Mouse (Mus musculus) embryo, embryonic 9.5 days (tissue): ENCODE results near the gene AC170998.1.
"Not testable (repeated sequence)": the region's sequence is repeated elsewhere in the genome, so short reads cannot be mapped to it uniquely, and the experiment has no call there.

Experiments used
- DNase-seq: peaks from one replicate; pipeline ENCODE4 v3.0.0-alpha.2; 2017; ENCODE audit errors: extremely low spot score

The AC170998.1 gene

DNA sequence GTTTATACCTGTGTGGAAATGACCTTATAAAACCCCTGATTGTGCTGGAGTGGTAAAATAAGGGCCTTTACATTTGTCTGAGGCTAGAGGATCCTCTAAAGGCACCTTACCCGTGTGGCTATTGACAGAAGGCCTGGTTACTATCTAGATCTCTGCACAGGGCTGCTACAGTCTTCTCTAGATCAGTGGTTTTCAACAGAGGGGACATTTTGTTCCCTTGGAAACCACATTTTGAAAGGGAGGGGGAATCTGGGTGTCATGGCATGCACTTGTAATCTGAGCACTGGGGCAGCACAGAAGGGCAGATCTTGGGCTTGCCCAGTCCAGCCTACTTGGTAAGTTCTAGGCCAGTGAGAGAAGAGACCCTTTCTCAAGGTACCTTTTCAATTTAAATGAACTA is 19.2 kb upstream of the AC170998.1 start:
- DNase-seq = no peak

DNA sequence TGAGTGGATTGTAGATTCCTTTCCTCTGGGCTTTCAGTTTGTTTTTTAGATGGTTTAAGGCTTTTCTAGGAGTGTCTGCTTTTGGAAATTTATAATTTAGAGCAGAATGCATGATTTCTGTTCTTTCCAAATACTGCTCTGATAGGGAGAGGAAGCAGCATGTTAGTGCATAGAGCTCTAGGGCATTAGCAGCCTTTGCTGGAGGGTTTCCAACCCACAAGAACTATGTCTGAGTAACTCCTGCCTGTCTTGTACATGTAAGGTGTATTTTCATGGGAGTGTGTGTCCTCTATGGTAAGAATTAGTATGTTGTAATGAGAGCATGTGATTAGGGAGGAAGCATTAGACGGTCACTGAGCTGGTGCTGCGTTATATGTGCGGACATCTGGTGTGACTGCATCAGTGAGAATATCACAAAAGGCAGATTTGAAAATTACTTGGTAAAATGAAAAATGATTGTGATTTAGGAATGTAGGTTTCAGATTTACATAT is 18.7 kb upstream of the AC170998.1 start:
- no peak for DNase-seq

DNA sequence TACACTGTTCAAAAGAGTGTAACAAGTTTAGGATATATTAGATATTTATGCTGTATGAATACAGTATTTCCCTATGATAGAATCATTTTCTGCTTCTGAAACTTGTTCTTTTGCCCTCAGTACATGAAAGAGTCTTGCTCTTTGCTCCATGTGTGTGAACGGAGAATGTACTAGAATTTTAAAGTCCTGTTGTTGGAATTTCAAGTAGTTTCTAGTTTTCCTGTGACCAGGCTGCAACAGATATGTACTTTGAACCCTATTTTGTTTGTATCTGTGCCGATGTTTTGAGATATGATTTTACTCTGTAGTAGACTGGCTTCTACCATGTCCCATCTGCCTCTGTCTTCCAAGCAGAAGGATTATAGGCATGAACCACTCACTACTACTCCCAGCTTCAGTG is 18.1 kb upstream of the AC170998.1 start:
- DNase-seq = no peak

DNA sequence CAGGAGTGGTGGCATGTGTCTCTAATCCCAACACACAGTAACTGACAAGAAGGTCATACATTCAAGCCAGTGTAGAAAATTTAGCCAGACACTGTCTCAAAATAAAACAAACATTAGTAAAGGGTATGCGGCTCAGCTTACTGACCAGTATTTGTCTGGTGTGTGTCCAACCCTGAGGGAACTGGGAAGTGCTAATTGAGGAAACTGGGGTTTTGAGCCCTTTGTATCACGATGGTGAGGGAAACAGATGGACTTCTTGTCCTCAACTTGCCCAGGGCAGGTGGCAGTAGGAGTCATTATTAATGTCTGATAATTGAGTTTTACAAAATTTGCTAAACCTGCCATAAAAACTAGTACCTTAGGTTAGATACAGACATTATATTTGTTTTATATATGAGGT is 16.9 kb upstream of the AC170998.1 start:
- DNase-seq = no peak

DNA sequence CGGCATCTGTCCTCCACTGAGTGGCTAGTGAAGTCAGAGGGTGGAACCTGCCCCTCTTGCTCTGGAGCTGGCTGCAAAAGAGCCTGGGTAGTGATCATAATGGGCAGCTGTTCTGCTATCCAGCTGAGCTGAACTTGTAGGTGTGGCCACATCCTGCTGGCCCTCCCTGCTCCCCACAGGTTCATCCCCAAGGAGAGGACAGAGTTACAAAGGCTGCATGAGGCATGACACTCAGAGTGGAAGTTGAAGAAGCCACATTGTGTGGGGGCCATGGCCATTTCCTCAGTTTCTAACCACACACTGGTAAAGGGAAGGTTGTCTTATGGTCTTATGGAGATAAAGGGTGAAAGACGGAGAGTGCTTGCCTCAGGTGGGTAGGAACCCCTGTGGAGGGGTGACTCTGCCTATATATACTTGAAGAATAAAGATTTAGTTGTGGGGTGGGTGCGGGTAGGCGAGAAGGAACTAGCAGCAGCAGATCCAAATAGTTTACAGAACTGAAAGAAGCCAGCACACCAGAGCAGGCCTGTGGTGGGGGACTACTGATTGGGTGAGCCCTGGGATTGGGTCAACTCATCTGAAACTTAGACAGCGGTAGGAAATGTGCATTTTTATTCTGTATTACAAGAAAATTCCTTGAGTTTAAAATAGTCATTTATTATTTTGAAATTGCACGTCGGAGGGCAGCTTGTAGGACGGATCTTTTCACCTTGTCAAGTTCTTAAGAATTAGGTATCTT is 16.2 kb upstream of the AC170998.1 start:
- no peak for DNase-seq

DNA sequence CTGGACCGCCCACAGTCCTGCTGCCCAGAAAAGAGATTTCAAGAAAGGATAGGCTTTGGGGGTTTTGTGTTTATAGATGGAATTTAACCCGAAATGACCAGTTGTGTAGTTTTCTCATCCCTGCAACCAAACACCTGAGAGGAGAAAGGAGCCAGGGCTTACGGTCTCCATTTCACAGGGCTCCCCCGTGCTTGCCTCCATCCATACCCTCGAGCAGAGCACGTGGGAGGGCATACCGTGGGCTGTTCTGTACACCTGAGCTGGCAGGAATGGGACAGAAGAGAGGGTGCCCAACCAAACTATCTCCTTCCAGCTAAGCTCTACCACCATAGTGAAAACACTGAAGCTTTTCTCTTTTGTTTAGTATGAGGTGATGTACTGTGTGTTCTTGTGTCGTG is 15.6 kb upstream of the AC170998.1 start:
- DNase-seq = no peak

DNA sequence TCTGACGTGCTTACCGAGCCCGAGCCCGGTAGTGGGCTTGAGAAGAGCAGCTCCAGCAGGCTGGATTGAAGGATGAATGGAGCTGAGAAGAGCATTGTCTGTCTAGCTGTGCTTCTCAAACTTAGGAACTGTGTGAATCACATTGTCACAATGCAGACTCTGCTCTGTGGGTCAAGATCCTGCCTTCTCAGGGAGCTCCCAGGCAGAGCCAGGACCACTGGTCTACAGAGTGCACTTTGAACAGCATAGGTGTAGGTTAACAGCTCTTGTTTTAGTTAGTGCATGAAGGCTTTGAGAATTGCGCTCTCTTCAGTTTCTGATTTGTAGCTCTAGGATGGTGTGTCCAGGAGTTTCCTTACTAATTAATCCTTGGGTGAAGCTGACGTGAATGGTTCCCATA is 14.6 kb upstream of the AC170998.1 start:
- DNase-seq = no peak

DNA sequence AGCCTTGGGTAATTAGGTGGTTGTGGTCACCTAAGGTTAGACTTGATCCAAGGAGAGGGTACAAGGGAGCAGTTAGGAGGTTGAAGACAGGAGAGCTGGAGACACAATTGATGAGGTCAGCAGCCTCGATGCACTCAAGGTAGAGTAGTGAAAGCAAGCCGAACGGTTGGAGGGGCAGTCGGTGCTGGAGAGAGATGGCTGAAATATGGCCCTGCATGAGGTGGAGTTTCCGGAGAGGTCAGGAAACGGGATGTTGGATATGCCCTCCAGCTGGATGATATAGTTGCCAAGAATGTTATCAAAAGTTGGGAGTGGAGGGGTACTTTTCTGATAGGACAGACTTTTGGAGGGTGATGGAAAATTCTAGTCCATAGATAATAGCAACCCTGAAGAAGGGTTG is 13.6 kb upstream of the AC170998.1 start:
- no peak for DNase-seq

DNA sequence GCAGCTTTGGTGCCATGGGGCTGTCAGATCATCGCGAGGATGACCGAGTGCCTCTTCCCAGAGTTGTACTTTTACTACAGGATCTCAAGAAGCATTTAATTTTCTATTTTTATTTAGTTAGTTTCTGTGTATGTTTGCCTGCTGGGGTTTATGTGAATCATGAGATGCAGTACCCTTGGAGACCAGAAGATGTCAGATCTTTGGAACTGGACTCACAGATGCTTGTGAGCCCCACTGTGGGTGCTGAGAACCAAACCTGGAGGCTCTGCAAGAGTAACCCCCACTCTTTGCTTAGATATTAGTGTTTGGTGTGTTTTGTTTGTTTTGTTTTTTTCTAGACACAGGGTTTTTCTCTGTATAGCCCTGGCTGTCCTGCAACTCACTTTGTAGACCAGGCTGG is 11.9 kb upstream of the AC170998.1 start:
- no peak for DNase-seq

DNA sequence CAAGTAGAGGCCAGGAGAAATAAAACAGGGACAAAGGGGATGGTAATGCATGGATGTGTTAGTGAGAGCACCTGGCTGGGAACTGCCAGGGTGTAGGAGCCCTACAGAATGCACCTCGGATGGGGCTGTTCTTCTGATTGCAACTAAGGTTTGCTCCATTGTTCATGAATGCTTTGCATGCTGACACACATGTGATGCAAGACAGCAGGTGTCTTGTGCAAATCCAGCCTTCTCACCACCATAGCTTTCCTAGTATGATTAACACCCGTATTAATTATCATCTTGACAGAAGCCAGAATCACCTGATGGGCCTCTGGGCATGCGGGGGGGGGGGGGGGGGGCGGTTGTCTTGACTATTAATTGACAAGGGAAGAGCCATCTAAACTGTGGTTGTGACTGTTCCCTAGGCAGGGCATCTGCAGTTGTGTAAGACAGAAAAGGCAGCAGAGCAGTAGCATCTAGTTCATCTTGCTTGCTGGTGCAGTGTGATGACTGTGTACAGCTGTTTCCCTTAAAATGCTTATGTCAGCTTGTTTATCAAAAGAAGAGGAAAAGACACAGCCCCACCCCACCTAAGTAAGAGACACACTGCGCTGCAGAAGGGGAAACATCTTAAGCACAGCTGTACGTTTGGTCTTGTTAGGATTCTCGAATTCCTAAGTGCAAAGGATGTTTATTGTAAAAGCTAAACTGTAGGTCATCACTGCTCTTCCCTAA is 9.9 kb upstream of the AC170998.1 start:
- DNase-seq = no peak

DNA sequence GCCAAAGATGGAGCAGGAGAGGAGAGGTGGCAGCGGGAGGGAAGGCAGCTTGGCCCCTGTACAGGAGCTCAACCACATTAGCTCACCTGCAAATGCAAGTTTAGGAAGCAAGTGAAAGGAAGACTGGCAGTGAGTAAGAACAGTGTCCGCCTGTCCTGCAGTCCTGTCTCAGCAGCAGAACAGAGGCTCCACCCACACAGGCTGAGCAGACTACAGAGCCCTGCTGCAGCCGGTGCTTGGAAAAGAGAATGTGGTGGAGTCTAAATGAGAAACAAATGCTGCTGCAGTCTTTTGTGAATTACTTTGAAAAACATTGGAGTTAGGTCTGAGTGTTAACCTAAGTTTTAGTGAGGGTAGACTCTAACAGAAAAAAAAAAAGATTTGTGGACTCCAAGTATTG is 8.3 kb upstream of the AC170998.1 start:
- no peak for DNase-seq

DNA sequence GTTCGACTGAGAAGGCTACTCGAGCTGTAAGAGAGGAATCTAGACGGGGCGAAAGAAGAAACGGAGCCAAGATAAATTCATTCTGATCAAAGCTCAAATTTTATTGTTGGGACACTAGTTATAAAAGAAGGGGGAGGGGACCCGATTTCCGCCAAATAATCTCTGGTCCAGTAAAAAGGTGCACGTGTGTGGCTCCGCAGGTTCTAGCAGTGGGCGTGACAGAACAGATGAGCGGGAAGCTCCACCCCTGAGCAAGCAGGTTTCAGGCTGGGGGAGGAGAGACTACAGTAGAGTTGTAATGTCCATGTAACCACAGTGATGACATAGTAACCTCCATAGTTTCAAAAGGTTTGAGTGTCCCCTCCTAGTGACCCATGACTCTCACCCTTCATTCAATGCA is 1.6 kb downstream of the AC170998.1 start:
- not testable (repeated sequence) for DNase-seq

DNA sequence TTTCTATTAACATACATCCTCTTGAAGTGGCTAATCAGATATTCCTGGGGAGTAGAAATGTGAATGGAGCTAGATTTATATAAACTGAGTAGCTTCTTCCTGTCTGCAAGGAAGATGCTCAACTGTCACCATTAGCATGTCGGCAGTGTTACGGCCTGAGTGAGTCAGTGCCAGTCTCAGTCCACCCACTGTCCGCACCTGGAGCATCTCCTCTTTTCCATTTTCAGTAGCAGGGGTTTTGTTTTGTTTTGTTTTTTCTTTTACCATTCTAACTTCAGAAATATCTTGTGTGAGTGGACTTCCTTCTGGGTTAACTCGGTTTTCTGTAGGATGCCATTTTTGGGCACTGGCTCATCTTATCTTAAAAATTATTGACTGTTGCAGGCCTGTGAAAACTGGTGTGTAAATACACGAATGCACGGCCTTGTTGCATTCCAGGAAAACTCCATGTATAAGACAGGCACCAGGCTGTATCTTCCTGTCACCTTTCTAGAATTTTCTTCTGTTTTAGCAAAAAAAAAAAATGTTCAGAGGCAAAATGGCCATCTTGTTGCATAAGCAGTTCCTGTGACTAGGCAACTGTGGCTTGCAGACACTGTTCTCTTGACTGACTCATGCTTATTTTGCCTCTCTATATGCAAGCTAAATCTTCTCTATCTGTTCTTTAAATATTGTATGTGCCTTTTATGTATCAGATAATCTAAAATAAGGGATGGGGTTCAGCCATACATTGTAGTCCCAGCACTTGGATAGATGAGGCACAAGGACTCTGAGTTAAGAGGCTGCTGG is 9.6 kb downstream of the AC170998.1 start:
- DNase-seq = no peak

DNA sequence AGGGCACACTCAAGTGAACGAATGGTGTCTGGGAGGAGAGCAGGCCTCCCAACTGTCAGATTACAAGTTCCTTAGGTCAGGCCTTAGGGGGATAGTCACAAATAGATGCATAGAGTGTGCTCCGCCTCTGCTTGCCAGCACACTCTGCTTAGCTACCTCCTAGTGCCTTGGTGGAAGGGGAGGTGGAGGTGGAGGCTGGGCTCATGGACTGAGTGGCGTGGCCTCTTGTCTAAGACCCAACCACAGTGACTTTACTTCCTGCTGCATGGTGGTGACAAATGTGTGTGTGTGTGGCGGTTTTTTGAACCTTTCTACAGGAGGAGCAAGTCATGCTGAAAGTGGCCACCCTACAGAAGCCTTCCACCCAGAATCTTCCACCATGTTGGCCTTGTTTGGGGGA is 10.6 kb downstream of the AC170998.1 start:
- no peak for DNase-seq

DNA sequence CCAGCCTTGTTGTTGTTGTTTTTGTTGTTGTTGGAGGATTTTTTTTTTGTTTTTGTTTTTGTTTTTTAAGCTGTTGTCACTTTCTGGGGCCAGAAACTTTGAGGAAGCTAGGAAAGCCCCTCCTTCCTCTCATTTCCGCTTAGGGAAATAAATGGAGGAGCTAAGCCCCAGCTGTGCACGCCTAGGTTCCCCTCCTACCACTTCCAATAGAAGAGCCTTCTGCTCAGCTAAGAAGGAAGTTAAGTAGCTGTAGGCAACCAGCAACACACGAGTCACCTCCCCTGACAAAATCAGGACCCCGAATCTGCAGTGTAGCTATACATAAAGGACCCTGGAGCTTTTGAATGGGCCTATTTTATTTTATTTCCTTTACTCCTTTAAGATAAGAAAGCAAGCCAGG is 12.1 kb downstream of the AC170998.1 start:
- no peak for DNase-seq

DNA sequence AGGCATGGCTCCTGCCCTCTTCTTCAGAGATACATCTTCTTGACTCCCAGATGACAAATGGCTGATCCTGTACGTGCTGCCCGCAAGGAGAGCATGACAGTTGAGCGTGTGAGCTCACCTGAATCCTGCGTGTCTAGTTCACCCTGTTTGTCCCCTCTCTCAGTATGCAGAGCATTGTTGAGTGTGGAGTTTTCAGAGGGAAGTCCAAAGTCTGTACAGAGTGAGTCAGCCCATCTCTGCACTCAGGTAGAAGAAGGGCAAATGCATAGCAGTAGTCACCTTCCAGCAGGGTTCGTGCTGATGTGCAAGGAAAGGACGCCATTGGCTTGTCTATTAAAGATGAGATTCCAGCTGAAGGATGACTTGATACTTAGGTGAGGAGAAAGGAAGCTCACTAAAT is 13.4 kb downstream of the AC170998.1 start:
- DNase-seq = no peak

DNA sequence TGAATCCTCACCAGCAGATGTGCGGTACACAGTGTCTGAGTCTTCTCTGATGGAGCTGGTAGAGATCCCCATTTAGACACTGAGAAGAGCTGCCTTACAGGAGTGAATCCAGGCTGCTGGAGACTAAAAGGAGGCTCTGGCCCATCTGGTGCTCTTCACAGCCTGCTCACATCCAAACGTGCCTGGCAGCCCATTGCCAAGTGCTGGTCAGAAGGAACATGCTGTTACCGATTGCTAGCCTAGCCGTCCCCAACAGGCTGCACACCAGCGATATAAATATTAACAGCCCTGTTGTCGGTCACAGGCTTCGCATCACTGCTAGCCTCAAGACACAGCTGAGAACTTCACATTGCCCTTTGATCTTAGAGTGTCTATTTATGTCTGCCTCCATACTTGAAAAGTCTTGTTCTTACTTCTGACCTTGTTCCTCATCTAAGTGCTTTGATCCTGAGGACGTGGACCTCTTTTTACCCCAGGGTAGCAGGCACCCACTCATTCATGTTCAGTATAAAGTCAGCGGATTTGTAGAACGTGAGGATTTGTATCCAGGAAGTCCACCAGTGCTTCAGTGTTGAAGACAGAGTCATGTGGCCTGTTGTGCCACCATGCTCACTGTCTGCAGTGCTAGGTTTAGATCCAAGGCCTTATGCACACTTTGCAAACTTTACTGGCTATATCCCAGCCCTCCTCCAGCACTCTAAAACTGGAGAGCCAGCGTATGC is 17.4 kb downstream of the AC170998.1 start:
- no peak for DNase-seq

DNA sequence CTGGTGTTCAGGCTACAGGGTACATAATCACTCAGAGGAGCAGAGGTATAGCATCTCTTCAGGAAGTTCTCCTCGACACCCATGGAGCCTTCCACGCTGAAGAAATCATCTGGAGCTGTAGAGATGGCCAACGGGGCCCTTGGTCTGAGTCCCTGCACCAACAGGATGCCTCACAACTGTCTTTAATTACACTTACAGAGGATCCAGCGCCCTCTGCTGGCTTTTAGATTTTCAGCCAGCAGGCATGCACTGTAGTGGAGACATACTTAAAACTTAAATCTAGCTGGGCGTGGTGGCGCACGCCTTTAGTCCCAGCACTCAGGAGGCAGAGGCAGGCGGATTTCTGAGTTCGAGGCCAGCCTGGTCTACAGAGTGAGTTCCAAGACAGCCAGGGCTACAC is 18.0 kb downstream of the AC170998.1 start:
- no peak for DNase-seq

DNA sequence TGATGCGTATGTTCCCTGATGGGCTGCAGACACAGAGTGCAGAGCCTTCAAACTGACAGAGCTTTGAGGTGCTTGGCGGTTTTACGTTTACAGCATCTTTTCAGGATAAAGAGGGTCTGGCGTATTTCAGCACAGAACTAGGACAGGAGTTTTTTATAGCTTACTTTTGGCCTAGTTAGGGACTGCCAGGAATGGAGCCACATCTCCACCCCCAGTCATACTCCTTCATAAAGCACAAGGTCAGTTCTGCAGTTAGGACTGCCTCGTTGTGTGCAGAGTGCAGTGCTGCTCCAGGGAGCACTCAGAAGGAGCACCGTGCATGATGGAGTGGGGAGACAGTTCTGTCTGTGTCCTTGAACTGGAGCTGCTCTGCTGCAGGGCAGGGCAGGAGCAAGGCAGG is 19.9 kb downstream of the AC170998.1 start:
- DNase-seq = no peak

DNA sequence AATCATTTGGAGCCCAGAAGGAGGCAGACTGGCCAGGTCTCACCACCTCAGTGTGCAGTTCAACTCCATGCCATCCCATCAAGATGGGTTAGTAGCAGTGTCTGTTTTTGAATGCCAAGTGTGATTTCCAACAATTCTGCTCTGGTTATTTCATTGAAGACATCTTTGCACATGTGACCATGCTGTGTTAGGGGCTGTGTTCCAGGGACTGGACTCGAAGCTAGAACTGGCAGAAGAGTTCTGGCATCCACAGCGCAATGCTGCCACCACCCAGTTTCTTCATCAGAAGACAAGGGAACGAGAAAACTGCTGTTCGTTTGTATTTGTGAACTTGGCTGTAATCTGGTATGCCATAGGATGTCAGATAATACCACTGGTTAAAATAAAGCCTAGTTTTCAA is 22.1 kb downstream of the AC170998.1 start:
- DNase-seq = no peak

DNA sequence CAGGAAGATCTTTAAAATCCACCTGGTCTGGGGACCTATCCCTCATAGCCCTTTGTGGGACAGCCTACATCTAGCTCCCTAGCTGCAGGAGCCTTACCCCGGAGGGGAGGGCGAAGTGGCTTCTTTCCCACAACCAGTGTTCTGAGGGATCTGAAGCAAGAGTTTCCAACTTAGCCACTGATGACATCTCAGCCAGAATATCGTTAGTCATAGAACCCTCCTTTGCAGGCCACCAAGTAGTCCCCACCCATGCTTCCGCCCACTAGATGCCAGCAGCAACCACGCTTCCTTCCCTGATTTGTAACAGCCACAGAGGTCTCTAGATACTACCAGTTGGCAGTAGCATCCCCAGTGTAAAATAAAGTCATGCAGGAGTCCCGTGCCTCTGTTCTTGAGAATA is 24.7 kb downstream of the AC170998.1 start:
- DNase-seq = no peak

DNA sequence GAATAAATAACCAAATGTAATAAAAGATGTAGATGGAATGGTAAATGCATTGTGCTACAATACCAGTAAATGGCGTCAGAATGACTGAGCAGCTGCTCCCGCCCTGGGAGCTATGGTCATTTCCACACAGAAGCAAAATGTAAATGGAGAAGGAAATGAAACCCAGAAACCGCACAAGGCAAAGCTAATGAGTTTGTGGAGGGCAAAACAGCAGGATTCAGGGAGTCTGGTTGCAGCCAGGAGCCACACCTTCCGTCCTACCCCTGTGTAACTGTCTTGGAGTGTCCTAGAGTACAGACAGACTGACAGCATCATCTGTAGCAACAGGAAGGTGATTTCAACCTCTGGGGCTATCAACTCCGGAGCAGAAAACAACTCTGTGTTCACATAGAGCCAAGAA is 30.6 kb downstream of the AC170998.1 start:
- DNase-seq = no peak
